Mouse (Mus musculus) forebrain, embryonic 11.5 days (tissue): ENCODE measurements around the gene Snta1. TPM values are rescaled to one million over a fixed set of nuclear protein-coding genes. Genes with fewer than 3 reads are reported as not detected.

Source experiments
- ATAC-seq: fragments of 200-750 bp; cut with Nextera tagmentation; replicated peaks from 2 replicates; pipeline ENCODE4 v1.8.0; 2017; ENCODE audit warnings: moderate TSS enrichment; ENCODE audit not compliant: low FRiP score
- DNase-seq: peaks from one replicate; pipeline ENCODE4 v3.0.0-alpha.2; 2017; ENCODE audit warnings: low spot score
- H3K27ac ChIP-seq: fragments of 300-500 bp; sonication (generic); 2 replicates; pipeline ENCODE4 v1.5.1; 2014; ENCODE audit warnings: low read depth, low read length
- H3K27me3 ChIP-seq: fragments of 300-500 bp; sonication (generic); 2 replicates; pipeline ENCODE4 v1.6.1; 2014; ENCODE audit warnings: mild to moderate bottlenecking, low read length, mixed read lengths; ENCODE audit not compliant: control insufficient read depth, insufficient read depth
- H3K36me3 ChIP-seq: fragments of 300-500 bp; sonication (generic); 2 replicates; pipeline ENCODE4 v1.6.1; 2014; ENCODE audit warnings: mild to moderate bottlenecking, low read length, moderate library complexity, mixed read lengths; ENCODE audit not compliant: control insufficient read depth, insufficient read depth
- H3K4me1 ChIP-seq: fragments of 300-500 bp; sonication (generic); replicated peaks from 2 replicates; pipeline ENCODE4 v1.6.1; 2014; ENCODE audit warnings: low read length, mixed read lengths; ENCODE audit not compliant: control insufficient read depth, insufficient read depth
- H3K4me2 ChIP-seq: fragments of 300-500 bp; sonication (generic); 2 replicates; pipeline ENCODE4 v1.6.1; 2014; ENCODE audit warnings: low read depth, mild to moderate bottlenecking, low read length, moderate library complexity, mixed read lengths; ENCODE audit not compliant: severe bottlenecking
- H3K4me3 ChIP-seq: fragments of 300-500 bp; sonication (generic); 2 replicates; pipeline ENCODE4 v1.5.1; 2014; ENCODE audit warnings: low read depth, low read length
- H3K9ac ChIP-seq: fragments of 300-500 bp; sonication (generic); 2 replicates; pipeline ENCODE4 v1.6.1; 2014; ENCODE audit warnings: low read length
- H3K9me3 ChIP-seq: fragments of 300-500 bp; sonication (generic); 2 replicates; pipeline ENCODE4 v1.6.1; 2016; ENCODE audit warnings: low read length, mixed read lengths; ENCODE audit not compliant: control insufficient read depth
- WGBS: fragments of 180-500 bp; shearing (Covaris S2); extraction: QIAGEN DNeasy Blood & Tissue Kit; methylation state at CpG from one replicate; pipeline ENCODE4 v1.1.7; 2014; 5-methylcytosine and 5-hydroxymethylcytosine counted together
- polyA plus RNA-seq: library from polyadenylated mRNA; unstranded; fragments of >200 nt; fragmentation: Nextera tagmentation; extraction: Ambion mirVana; gene quantifications from 2 replicates; pipeline ENCODE4 v1.2.1, GENCODE M21; 2014

The Snta1 gene
- 3.1 and 3.4 TPM in 2 replicates for polyA plus RNA-seq

- Histone ChIP-seq H3K36me3 (no peaks in the 10 kb centered on the region), H3K4me3 (peak within 1 kb of the TSS; percentile 68), H3K27ac (no peak within 1 kb of the TSS), H3K9ac (peak within 1 kb of the TSS; percentile 63), H3K4me2 (peak within 1 kb of the TSS; percentile 84), H3K27me3 (peaks cover 6% of the 10 kb centered on the region; the same call in 1 of the 2 replicates), H3K4me1 (no peaks in the 10 kb centered on the region; the same call in 1 of the 2 replicates), H3K9me3 (no peaks in the 10 kb centered on the region)
- ATAC-seq, result peak; percentile 88
- 3% methylated on average over 70 of the region's 84 CpGs for WGBS
- DNase-seq, result peak; percentile 89
These were observed at the start of gene Snta1 for GRCm38 (mm10) chr2:154407643-154408445. Gene Snta1 (minus strand): TSS chr2:154408099.

GRCm38 (mm10) chr2:154456621-154457020 lies 48.7 kb upstream of the Snta1 start:
- H3K27ac ChIP-seq, result no peak overlapping the region
- no peak for ATAC-seq
- no peaks in the 10 kb centered on the region for H3K9me3 ChIP-seq
- no peaks in the 10 kb centered on the region for H3K36me3 ChIP-seq
- H3K4me3 ChIP-seq, result no peak overlapping the region
- H3K4me2 ChIP-seq, result no peak overlapping the region
- H3K4me1 ChIP-seq, result no peaks in the 10 kb centered on the region; the same call in 1 of the 2 replicates
- no peaks in the 10 kb centered on the region for H3K27me3 ChIP-seq
- no peak for DNase-seq
- H3K9ac ChIP-seq, result no peak overlapping the region

- 76% methylated on average over 5 of the region's 5 CpGs for WGBS
- no peak overlapping the region for H3K4me3 ChIP-seq
- H3K36me3 ChIP-seq, result no peaks in the 10 kb centered on the region
- H3K9me3 ChIP-seq, result no peaks in the 10 kb centered on the region
- DNase-seq, result no peak
- H3K9ac ChIP-seq, result no peak overlapping the region
- no peaks in the 10 kb centered on the region; the same call in 1 of the 2 replicates for H3K4me1 ChIP-seq
- ATAC-seq, result no peak
- H3K4me2 ChIP-seq, result no peak overlapping the region
- no peaks in the 10 kb centered on the region for H3K27me3 ChIP-seq
- no peak overlapping the region for H3K27ac ChIP-seq
These were observed 47.9 kb upstream of the Snta1 start for GRCm38 (mm10) chr2:154455776-154456175.

- Histone ChIP-seq H3K27me3 (no peaks in the 10 kb centered on the region), H3K9me3 (no peaks in the 10 kb centered on the region), H3K4me3 (no peak overlapping the region), H3K4me2 (no peak overlapping the region), H3K27ac (no peak overlapping the region), H3K9ac (no peak overlapping the region), H3K4me1 (no peaks in the 10 kb centered on the region; the same call in 1 of the 2 replicates), H3K36me3 (no peaks in the 10 kb centered on the region)
- WGBS, result 52% methylated on average over 3 of the region's 3 CpGs
- DNase-seq, result no peak
- no peak for ATAC-seq
These were observed 46.7 kb upstream of the Snta1 start for GRCm38 (mm10) chr2:154454605-154455004.

- Histone ChIP-seq H3K4me2 (no peak overlapping the region), H3K27ac (no peak overlapping the region), H3K4me1 (no peaks in the 10 kb centered on the region; the same call in 1 of the 2 replicates), H3K27me3 (no peaks in the 10 kb centered on the region), H3K4me3 (no peak overlapping the region), H3K36me3 (no peaks in the 10 kb centered on the region), H3K9me3 (no peaks in the 10 kb centered on the region), H3K9ac (no peak overlapping the region)
- whole genome bisulfite sequencing, result 70% methylated on average over 1 of the region's 1 CpGs
- ATAC-seq, result no peak
- no peak for DNase-seq
These were observed 46.2 kb upstream of the Snta1 start for GRCm38 (mm10) chr2:154454099-154454498.

- 91% methylated on average over 2 of the region's 2 CpGs for WGBS
These were observed 45.1 kb upstream of the Snta1 start for GRCm38 (mm10) chr2:154452951-154453350.

GRCm38 (mm10) chr2:154448633-154449032 lies 40.7 kb upstream of the Snta1 start:
- H3K9ac ChIP-seq, result no peak overlapping the region
- no peaks in the 10 kb centered on the region for H3K9me3 ChIP-seq
- H3K27ac ChIP-seq, result no peak overlapping the region
- ATAC-seq (no peak), DNase-seq (no peak)
- no peak overlapping the region for H3K4me2 ChIP-seq
- H3K4me1 ChIP-seq, result no peaks in the 10 kb centered on the region
- no peaks in the 10 kb centered on the region for H3K27me3 ChIP-seq
- H3K4me3 ChIP-seq, result no peak overlapping the region
- H3K36me3 ChIP-seq, result 0 out of 2 replicates have a peak, but pooled peaks cover 2% of the 10 kb centered on the region

More at GRCm38 (mm10) chr2:154452951-154453350, 45.1 kb upstream of the Snta1 start:
- 0 out of 2 replicates have a peak, but pooled peaks cover under 1% of the 10 kb centered on the region for H3K36me3 ChIP-seq
- no peak for ATAC-seq
- H3K9me3 ChIP-seq, result no peaks in the 10 kb centered on the region
- H3K27ac ChIP-seq, result no peak overlapping the region
- no peaks in the 10 kb centered on the region for H3K27me3 ChIP-seq
- no peak overlapping the region for H3K4me3 ChIP-seq
- no peak overlapping the region for H3K4me2 ChIP-seq
- H3K9ac ChIP-seq, result no peak overlapping the region
- no peak for DNase-seq
- no peaks in the 10 kb centered on the region; the same call in 1 of the 2 replicates for H3K4me1 ChIP-seq

GRCm38 (mm10) chr2:154447821-154448220 lies 39.9 kb upstream of the Snta1 start:
- H3K27me3 ChIP-seq, result no peaks in the 10 kb centered on the region
- 0 out of 2 replicates have a peak, but pooled peaks cover 2% of the 10 kb centered on the region for H3K36me3 ChIP-seq
- ATAC-seq (no peak), DNase-seq (no peak)
- H3K9me3 ChIP-seq, result no peaks in the 10 kb centered on the region
- H3K4me3 ChIP-seq, result no peak overlapping the region
- 96% methylated on average over 8 of the region's 8 CpGs for WGBS
- no peak overlapping the region for H3K27ac ChIP-seq
- no peak overlapping the region for H3K4me2 ChIP-seq
- no peak overlapping the region for H3K9ac ChIP-seq
- no peaks in the 10 kb centered on the region for H3K4me1 ChIP-seq

- no peak overlapping the region for H3K27ac ChIP-seq
- no peak overlapping the region for H3K4me2 ChIP-seq
- no peaks in the 10 kb centered on the region for H3K36me3 ChIP-seq
- peaks cover 5% of the 10 kb centered on the region; the same call in 1 of the 2 replicates for H3K4me1 ChIP-seq
- no peak overlapping the region for H3K9ac ChIP-seq
- no peaks in the 10 kb centered on the region for H3K9me3 ChIP-seq
- no peaks in the 10 kb centered on the region for H3K27me3 ChIP-seq
- ATAC-seq (no peak), DNase-seq (no peak)
- H3K4me3 ChIP-seq, result no peak overlapping the region
These were observed 32.6 kb upstream of the Snta1 start for GRCm38 (mm10) chr2:154440453-154440852.
